Mouse (Mus musculus) intestine, embryonic 15.5 days (tissue): Measurements from ENCODE around the gene Hs3st2. TPM values are rescaled to one million over a fixed set of nuclear protein-coding genes. Genes with fewer than 3 reads are reported as not detected.
A peak's percentile ranks its signal among the peaks of the same experiment; 100 is the strongest.
"Not testable (repeated sequence)": the region's sequence is repeated elsewhere in the genome, so short reads cannot be mapped to it uniquely, and the experiment has no call there.

Experiments
- ATAC-seq: fragments of 200-750 bp; cut with Nextera tagmentation; 2 replicates; pipeline ENCODE4 v1.8.0; 2017; ENCODE audit warnings: moderate TSS enrichment, moderate library complexity
- H3K27ac ChIP-seq: fragments of 300-500 bp; sonication (generic); 2 replicates; pipeline ENCODE4 v1.5.1; 2015; ENCODE audit warnings: mild to moderate bottlenecking, inconsistent platforms
- H3K27me3 ChIP-seq: fragments of 300-500 bp; sonication (generic); replicated peaks from 2 replicates; pipeline ENCODE4 v1.6.1; 2015; ENCODE audit warnings: inconsistent platforms
- H3K36me3 ChIP-seq: fragments of 300-500 bp; sonication (generic); 2 replicates; pipeline ENCODE4 v1.6.1; 2015; ENCODE audit warnings: inconsistent platforms
- H3K4me1 ChIP-seq: fragments of 300-500 bp; sonication (generic); replicated peaks from 2 replicates; pipeline ENCODE4 v1.6.1; 2015; ENCODE audit warnings: inconsistent platforms
- H3K4me2 ChIP-seq: fragments of 300-500 bp; sonication (generic); replicated peaks from 2 replicates; pipeline ENCODE4 v1.6.1; 2015; ENCODE audit warnings: mild to moderate bottlenecking, inconsistent platforms
- H3K4me3 ChIP-seq: fragments of 300-500 bp; sonication (generic); replicated peaks from 2 replicates; pipeline ENCODE4 v1.5.1; 2015; ENCODE audit warnings: inconsistent platforms
- H3K9ac ChIP-seq: fragments of 300-500 bp; sonication (generic); 2 replicates; pipeline ENCODE4 v1.6.1; 2015; ENCODE audit warnings: inconsistent platforms
- H3K9me3 ChIP-seq: fragments of 300-500 bp; sonication (generic); 2 replicates; pipeline ENCODE4 v1.6.1; 2016; ENCODE audit warnings: inconsistent platforms
- WGBS: fragments of 180-500 bp; shearing (Covaris S2); methylation state at CpG from one replicate; pipeline ENCODE4 v1.1.7; 2015; 5-methylcytosine and 5-hydroxymethylcytosine counted together
- polyA plus RNA-seq: library from polyadenylated mRNA; unstranded; fragments of >200 nt; fragmentation: Nextera tagmentation; extraction: Ambion mirVana; gene quantifications from 2 replicates; pipeline ENCODE4 v1.2.1, GENCODE M21; 2015

Hs3st2 gene
- 0.58 and 0.63 TPM in 2 replicates for polyA plus RNA-seq

DNA sequence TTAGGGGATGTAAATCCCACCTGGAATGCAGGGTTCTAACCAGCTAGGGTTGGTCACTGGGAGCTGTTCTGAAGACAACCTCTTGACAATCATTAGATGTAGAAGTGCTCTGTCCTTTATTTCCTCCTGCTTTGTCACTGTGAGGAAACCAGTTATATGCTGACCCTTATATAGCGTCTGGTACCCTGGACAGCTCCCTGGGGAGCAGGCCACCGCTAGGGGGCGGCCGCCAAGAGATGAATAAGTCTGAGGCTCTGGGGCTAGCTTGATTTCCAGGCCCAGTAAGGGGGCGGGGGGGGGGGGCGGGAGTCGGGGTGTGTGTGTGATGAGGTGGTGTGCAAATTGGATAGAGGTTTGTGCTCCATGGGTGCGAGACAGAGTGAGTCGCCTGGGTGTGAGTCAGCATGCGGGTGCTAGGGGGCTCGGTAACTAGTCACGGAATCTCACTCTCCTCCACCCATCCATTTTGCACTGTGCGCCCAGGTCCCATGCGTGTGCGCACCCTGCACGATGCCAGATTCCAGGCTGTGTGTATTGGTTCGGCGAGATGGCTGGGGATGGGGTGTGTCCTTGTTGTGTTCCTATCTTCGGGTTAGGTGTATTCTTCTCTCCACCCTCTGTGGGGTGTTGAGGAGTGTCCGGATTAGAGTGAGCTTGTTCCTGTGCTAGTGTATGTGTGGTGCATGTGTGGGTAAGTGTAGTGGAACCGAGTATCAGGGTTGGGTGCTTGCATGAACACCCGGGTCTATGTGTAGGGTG lies at the start of gene Hs3st2:
TSS of gene Hs3st2 (plus strand) at position 635 of the 759 bp plus-strand sequence.
- Histone ChIP-seq H3K36me3 (no peaks in the 10 kb centered on the region), H3K9ac (no peak within 1 kb of the TSS), H3K4me1 (peaks cover 8% of the 10 kb centered on the region; the same call in 1 of the 2 replicates), H3K27me3 (peaks cover 41% of the 10 kb centered on the region), H3K4me3 (peak within 1 kb of the TSS; percentile 21), H3K4me2 (peak within 1 kb of the TSS; percentile 52), H3K27ac (no peak within 1 kb of the TSS), H3K9me3 (no peaks in the 10 kb centered on the region)
- 2% methylated on average over 22 of the region's 22 CpGs for WGBS
- ATAC-seq: peak; percentile 28; the same call in 1 of the 2 replicates

- Histone ChIP-seq H3K4me1 (no peaks in the 10 kb centered on the region), H3K9me3 (no peaks in the 10 kb centered on the region), H3K27me3 (no peaks in the 10 kb centered on the region), H3K4me3 (no peak overlapping the region), H3K27ac (peak overlapping the region; percentile 76), H3K36me3 (no peaks in the 10 kb centered on the region), H3K4me2 (no peak overlapping the region), H3K9ac (no peak overlapping the region)
- 63% methylated on average over 3 of the region's 3 CpGs for WGBS
- peak; percentile 98 for ATAC-seq
Observed at GRCm38 (mm10) chr7:121348284-121348963, 43.2 kb upstream of the Hs3st2 start.

DNA sequence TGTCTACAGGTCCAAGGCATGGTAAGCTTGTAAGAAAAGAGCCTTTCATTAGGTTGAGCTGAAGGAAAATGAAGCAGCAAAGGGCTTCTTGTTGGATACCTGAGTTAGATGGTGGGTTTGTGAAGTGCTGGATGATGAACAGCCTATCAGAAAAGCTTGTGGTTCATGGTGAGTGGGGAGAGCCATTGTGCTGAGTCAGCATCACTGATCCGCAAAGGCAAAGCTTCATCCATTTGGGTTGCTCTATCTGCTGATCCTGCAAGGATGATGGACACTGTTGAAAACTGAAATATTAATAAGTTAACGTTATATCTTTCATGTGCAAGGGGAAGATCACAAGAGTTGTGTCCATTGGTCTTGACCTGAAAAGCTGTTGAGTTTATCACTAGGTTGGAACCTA lies 40.0 kb upstream of the Hs3st2 start:
- Histone ChIP-seq H3K4me2 (no peak overlapping the region), H3K36me3 (no peaks in the 10 kb centered on the region), H3K9ac (no peak overlapping the region), H3K9me3 (no peaks in the 10 kb centered on the region), H3K4me1 (no peaks in the 10 kb centered on the region), H3K27me3 (no peaks in the 10 kb centered on the region), H3K4me3 (no peak overlapping the region), H3K27ac (no peak overlapping the region)
- no peak for ATAC-seq
- WGBS: 87% methylated on average over 2 of the region's 2 CpGs

DNA sequence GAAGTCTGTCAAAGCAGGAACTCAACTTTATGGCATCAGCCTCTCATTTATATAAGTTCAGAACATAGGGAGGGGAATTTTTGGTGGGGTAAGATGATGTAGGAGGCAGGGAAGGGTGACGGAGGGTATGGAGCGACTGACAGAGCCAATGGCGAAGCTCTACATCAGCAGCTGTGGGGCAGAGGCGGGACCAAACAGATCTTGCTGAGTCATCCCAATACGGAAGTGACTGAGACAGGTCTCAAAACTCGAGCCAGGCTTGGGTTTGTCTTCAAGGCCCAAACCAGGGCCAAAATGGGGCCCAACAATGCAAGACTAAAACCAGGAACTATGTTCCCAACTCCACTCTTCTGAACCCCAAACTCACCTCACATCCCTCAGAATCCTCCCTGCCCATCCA lies 30.2 kb upstream of the Hs3st2 start:
- not testable (repeated sequence) for H3K4me2 ChIP-seq, H3K4me3 ChIP-seq, H3K27ac ChIP-seq, ATAC-seq, H3K9me3 ChIP-seq, H3K9ac ChIP-seq, H3K36me3 ChIP-seq, H3K4me1 ChIP-seq, H3K27me3 ChIP-seq
- 90% methylated on average over 6 of the region's 6 CpGs for WGBS

GRCm38 (mm10) chr7:121365584-121365983 lies 26.1 kb upstream of the Hs3st2 start:
- H3K9ac ChIP-seq: no peak overlapping the region
- WGBS: 88% methylated on average over 7 of the region's 7 CpGs
- no peak for ATAC-seq
- H3K36me3 ChIP-seq: no peaks in the 10 kb centered on the region
- no peak overlapping the region for H3K4me3 ChIP-seq
- no peak overlapping the region for H3K4me2 ChIP-seq
- H3K27ac ChIP-seq: no peak overlapping the region
- no peaks in the 10 kb centered on the region for H3K27me3 ChIP-seq
- H3K4me1 ChIP-seq: no peaks in the 10 kb centered on the region
- H3K9me3 ChIP-seq: no peaks in the 10 kb centered on the region

DNA sequence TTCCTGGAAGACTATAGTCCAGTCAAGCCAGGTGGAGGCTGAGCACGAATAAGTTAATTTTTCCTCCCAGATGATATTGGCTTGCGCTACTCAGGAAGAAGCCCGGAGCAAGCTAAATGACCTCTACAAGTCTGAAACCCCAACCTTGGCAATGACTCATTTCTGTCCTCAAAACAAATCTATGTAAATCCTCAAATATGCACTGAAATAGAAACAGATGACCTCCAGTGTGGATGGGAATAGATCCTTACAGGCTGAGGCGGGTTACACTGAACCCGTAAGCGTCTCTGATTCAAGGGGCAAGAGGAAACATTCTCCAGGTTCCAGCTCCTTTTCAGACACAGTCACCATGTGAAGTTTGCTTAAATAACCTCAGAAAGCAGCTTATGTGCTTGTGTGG lies 24.5 kb upstream of the Hs3st2 start:
- ATAC-seq: no peak
- H3K4me1 ChIP-seq: no peaks in the 10 kb centered on the region
- no peaks in the 10 kb centered on the region for H3K9me3 ChIP-seq
- no peak overlapping the region for H3K4me3 ChIP-seq
- WGBS: 79% methylated on average over 6 of the region's 6 CpGs
- no peak overlapping the region for H3K27ac ChIP-seq
- no peaks in the 10 kb centered on the region for H3K36me3 ChIP-seq
- no peak overlapping the region for H3K4me2 ChIP-seq
- H3K27me3 ChIP-seq: no peaks in the 10 kb centered on the region
- H3K9ac ChIP-seq: no peak overlapping the region

GRCm38 (mm10) chr7:121371990-121372389 lies 19.7 kb upstream of the Hs3st2 start:
- Histone ChIP-seq H3K27ac (no peak overlapping the region), H3K27me3 (no peaks in the 10 kb centered on the region), H3K4me2 (no peak overlapping the region), H3K9ac (no peak overlapping the region), H3K9me3 (no peaks in the 10 kb centered on the region), H3K36me3 (no peaks in the 10 kb centered on the region), H3K4me1 (no peaks in the 10 kb centered on the region), H3K4me3 (no peak overlapping the region)
- WGBS: 77% methylated on average over 7 of the region's 7 CpGs
- no peak for ATAC-seq

DNA sequence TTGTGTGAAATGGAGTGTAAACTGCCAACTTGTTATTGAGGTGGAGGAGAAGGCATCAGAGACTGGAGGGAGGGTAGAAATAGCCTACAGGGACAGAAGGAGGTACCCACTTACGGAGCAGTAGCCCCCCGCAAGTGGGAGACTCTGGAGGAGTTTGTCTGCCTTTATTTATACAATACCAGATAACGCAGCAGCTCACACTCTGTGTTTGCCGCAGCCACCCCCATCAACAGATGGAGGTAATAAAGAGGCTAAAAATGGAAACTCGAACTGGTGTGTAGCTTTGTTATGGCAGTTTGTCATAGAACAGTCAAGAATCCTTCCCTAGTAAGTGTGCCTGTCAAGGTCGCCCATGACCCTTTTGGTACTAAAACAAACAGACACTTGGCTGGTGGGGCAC lies 16.2 kb upstream of the Hs3st2 start:
- no peak overlapping the region for H3K4me3 ChIP-seq
- H3K4me2 ChIP-seq: no peak overlapping the region
- WGBS: 15% methylated on average over 6 of the region's 6 CpGs
- H3K36me3 ChIP-seq: no peaks in the 10 kb centered on the region
- H3K27ac ChIP-seq: no peak overlapping the region
- H3K9me3 ChIP-seq: no peaks in the 10 kb centered on the region
- ATAC-seq: no peak
- no peaks in the 10 kb centered on the region for H3K27me3 ChIP-seq
- no peak overlapping the region for H3K9ac ChIP-seq
- H3K4me1 ChIP-seq: no peaks in the 10 kb centered on the region

- H3K36me3 ChIP-seq: no peaks in the 10 kb centered on the region
- no peak overlapping the region for H3K9ac ChIP-seq
- H3K4me2 ChIP-seq: no peak overlapping the region
- ATAC-seq: no peak
- H3K9me3 ChIP-seq: no peaks in the 10 kb centered on the region
- WGBS: 69% methylated on average over 4 of the region's 4 CpGs
- H3K4me3 ChIP-seq: no peak overlapping the region
- no peaks in the 10 kb centered on the region for H3K4me1 ChIP-seq
- H3K27ac ChIP-seq: no peak overlapping the region
- no peaks in the 10 kb centered on the region for H3K27me3 ChIP-seq
Observed at GRCm38 (mm10) chr7:121378942-121379341, 12.7 kb upstream of the Hs3st2 start.

GRCm38 (mm10) chr7:121391984-121392739 lies 503 bp downstream of the Hs3st2 start:
- peak overlapping the region; percentile 52 for H3K4me2 ChIP-seq
- H3K27me3 ChIP-seq: peaks cover 41% of the 10 kb centered on the region
- no peak overlapping the region for H3K27ac ChIP-seq
- peak overlapping the region; percentile 21 for H3K4me3 ChIP-seq
- no peaks in the 10 kb centered on the region for H3K36me3 ChIP-seq
- H3K9ac ChIP-seq: no peak overlapping the region
- H3K9me3 ChIP-seq: no peaks in the 10 kb centered on the region
- peak; percentile 34; the same call in 1 of the 2 replicates for ATAC-seq
- WGBS: 2% methylated on average over 72 of the region's 72 CpGs
- H3K4me1 ChIP-seq: peaks cover 8% of the 10 kb centered on the region; the same call in 1 of the 2 replicates

DNA sequence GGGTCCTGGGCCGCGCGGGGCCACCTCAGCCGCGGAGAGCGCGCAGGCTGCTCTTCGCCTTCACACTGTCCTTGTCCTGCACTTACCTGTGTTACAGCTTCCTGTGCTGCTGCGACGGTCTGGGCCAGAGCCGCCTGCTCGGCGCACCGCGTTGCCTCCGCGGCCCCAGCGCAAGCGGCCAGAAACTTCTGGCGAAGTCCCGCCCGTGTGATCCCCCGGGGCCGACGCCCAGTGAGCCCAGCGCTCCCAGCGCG lies 1.0 kb downstream of the Hs3st2 start:
- Histone ChIP-seq H3K36me3 (no peaks in the 10 kb centered on the region), H3K27me3 (peaks cover 41% of the 10 kb centered on the region), H3K27ac (no peak overlapping the region), H3K4me1 (peaks cover 8% of the 10 kb centered on the region; the same call in 1 of the 2 replicates), H3K4me2 (peak overlapping the region; percentile 52), H3K9me3 (no peaks in the 10 kb centered on the region), H3K4me3 (peak overlapping the region; percentile 21; the same call in 1 of the 2 replicates), H3K9ac (no peak overlapping the region)
- no peak for ATAC-seq
- under 1% methylated on average over 28 of the region's 28 CpGs for WGBS

DNA sequence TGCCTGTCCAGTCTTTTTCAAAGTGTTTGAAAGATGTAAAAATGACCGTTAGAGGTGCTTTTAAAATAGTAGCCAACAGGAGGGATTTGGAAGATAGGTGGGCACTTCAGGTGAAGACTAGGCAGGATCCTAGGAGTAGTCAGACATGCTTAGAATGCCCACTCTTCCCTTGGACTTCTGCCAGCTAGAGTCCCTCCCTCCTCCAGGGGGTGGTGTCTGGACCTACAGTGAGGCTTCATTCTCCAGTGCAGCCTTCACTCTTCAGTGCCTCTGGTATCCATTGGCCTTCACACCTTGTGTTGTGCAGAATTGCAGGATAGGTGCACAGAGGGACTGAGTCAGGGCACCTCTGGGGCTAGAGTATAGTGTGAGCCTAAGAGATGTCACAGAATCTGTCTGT lies 2.2 kb downstream of the Hs3st2 start:
- ATAC-seq: no peak
- H3K27me3 ChIP-seq: peaks cover 41% of the 10 kb centered on the region

More for the DNA sequence above, 2.2 kb downstream of the Hs3st2 start:
- no peak overlapping the region for H3K9ac ChIP-seq
- H3K4me1 ChIP-seq: peaks cover 8% of the 10 kb centered on the region; the same call in 1 of the 2 replicates
- no peaks in the 10 kb centered on the region for H3K36me3 ChIP-seq
- WGBS: 89% methylated on average over 1 of the region's 1 CpGs
- H3K4me2 ChIP-seq: no peak overlapping the region
- no peaks in the 10 kb centered on the region for H3K9me3 ChIP-seq
- H3K4me3 ChIP-seq: no peak overlapping the region
- H3K27ac ChIP-seq: no peak overlapping the region
